8 mouse cellular contexts compared by ENCODE assay signal in the genomic region with DNA sequence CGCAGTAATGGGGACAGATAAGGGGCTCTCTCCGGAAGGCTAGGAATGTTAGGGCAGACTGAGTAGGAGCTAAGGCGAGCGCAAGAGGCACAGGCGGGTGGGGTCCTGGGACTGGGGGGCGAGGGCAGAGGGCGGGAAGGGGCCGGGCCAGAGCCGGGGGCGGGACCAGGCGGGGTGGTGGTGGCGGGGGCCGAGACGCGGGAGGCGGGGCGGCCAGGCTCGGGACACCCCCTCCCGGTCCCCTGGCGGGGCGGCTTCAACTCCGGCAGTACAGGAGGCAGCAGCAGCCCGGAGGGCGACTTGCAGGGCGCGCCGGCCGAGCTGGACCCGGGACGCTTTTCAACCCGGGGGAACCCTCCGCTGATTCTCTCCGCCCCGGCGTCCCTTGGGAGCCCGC. TPM values are rescaled to one million over a fixed set of nuclear protein-coding genes. Genes with fewer than 3 reads are reported as not detected.
A peak's percentile ranks its signal among the peaks of the same experiment; 100 is the strongest.
DNase-seq lines count a peak whose midpoint lies in the region; ATAC-seq and TF ChIP-seq lines count a peak whose summit lies in the region.

Lrp4 (plus strand) TSS at position 253 of the 397 bp plus-strand sequence.

- WGBS in intestine, embryonic 16.5 days = under 1% methylated on average over 34 of the region's 36 CpGs
- under 1% methylated on average over 35 of the region's 36 CpGs for WGBS in limb, embryonic 12.5 days
- WGBS in midbrain, embryonic 14.5 days = 0% methylated on average over 36 of the region's 36 CpGs

- peaks cover 9% of the 10 kb centered on the region for H3K4me1 ChIP-seq in bone marrow macrophage, adult 2 months (ENCODE audit: control insufficient read depth, insufficient read depth, low read length)
- H3K4me1 ChIP-seq in intestine, embryonic 16.5 days (ENCODE audit: control insufficient read depth, insufficient read depth, low read length) = peaks cover 23% of the 10 kb centered on the region
- peaks cover 25% of the 10 kb centered on the region for H3K4me1 ChIP-seq in limb, embryonic 12.5 days (replicated peaks)
- peaks cover 39% of the 10 kb centered on the region for H3K4me1 ChIP-seq in midbrain, embryonic 14.5 days (ENCODE audit: control insufficient read depth, insufficient read depth, low read length)

- no peaks in the 10 kb centered on the region; the same call in 1 of the 2 replicates for H3K36me3 ChIP-seq in intestine, embryonic 16.5 days (ENCODE audit: control insufficient read depth, insufficient read depth, low read length)
- H3K36me3 ChIP-seq in limb, embryonic 12.5 days = 0 out of 2 replicates have a peak, but pooled peaks cover 2% of the 10 kb centered on the region
- H3K36me3 ChIP-seq in midbrain, embryonic 14.5 days (ENCODE audit: control insufficient read depth, insufficient read depth, low read length) = no peaks in the 10 kb centered on the region

- ATAC-seq in granulocyte monocyte progenitor cell, adult 5-6 weeks (replicated peaks; ENCODE audit: poor library complexity, severe bottlenecking) = 0 out of 2 replicates have a peak, but pooled peaks have one; percentile 3
- ATAC-seq in intestine, embryonic 16.5 days = peak; percentile 65
- ATAC-seq in limb, embryonic 12.5 days (ENCODE audit: insufficient number of reproducible peaks, insufficient read depth, low FRiP score, low TSS enrichment, low read depth) = peak; percentile 68
- ATAC-seq in midbrain, embryonic 14.5 days (ENCODE audit: low FRiP score, low TSS enrichment) = peak; percentile 66

- TF ChIP-seq POLR2A in bone marrow macrophage, adult 2 months (IDR thresholded peaks at IDR 0.05; ENCODE audit: borderline replicate concordance, low read depth, low read length) = no peak

- DNase-seq in cerebellum, postnatal 10 days = peak; percentile 46 to 70
- no peak for DNase-seq in cerebellum, postnatal 4 days (ENCODE audit: low spot score in 2 of 2)
- DNase-seq in midbrain, embryonic 14.5 days = peak; percentile 67
- no peak for DNase-seq in adipocyte (ENCODE audit: low spot score)

- H3K27ac ChIP-seq in bone marrow macrophage, adult 2 months (ENCODE audit: insufficient read depth, low read depth, low read length) = no peak within 1 kb of the TSS
- H3K27ac ChIP-seq in intestine, embryonic 16.5 days (ENCODE audit: low read length) = peak within 1 kb of the TSS; percentile 93
- H3K27ac ChIP-seq in limb, embryonic 12.5 days = peak within 1 kb of the TSS; percentile 93
- H3K27ac ChIP-seq in midbrain, embryonic 14.5 days (replicated peaks; ENCODE audit: low read depth, low read length) = peak within 1 kb of the TSS; percentile 75

- H3K9ac ChIP-seq in intestine, embryonic 16.5 days (ENCODE audit: low read depth, low read length) = peak within 1 kb of the TSS; percentile 90
- peak within 1 kb of the TSS; percentile 90 for H3K9ac ChIP-seq in limb, embryonic 12.5 days (replicated peaks)
- H3K9ac ChIP-seq in midbrain, embryonic 14.5 days (replicated peaks; ENCODE audit: low read length) = peak within 1 kb of the TSS; percentile 64

- peak within 1 kb of the TSS; percentile 82 for H3K4me2 ChIP-seq in intestine, embryonic 16.5 days (ENCODE audit: low read depth, low read length)
- peak within 1 kb of the TSS; percentile 86 for H3K4me2 ChIP-seq in limb, embryonic 12.5 days
- H3K4me2 ChIP-seq in midbrain, embryonic 14.5 days (ENCODE audit: low read length) = peak within 1 kb of the TSS; percentile 99

- H3K9me3 ChIP-seq in intestine, embryonic 16.5 days (ENCODE audit: control insufficient read depth, low read length) = no peaks in the 10 kb centered on the region
- no peaks in the 10 kb centered on the region for H3K9me3 ChIP-seq in limb, embryonic 12.5 days
- no peaks in the 10 kb centered on the region for H3K9me3 ChIP-seq in midbrain, embryonic 14.5 days (ENCODE audit: control insufficient read depth, low read length)

- H3K27me3 ChIP-seq in intestine, embryonic 16.5 days (replicated peaks; ENCODE audit: control insufficient read depth, insufficient read depth, low read length) = no peaks in the 10 kb centered on the region
- 0 out of 2 replicates have a peak, but pooled peaks cover 2% of the 10 kb centered on the region for H3K27me3 ChIP-seq in limb, embryonic 12.5 days
- peaks cover 7% of the 10 kb centered on the region; the same call in 1 of the 2 replicates for H3K27me3 ChIP-seq in midbrain, embryonic 14.5 days (ENCODE audit: control insufficient read depth, insufficient read depth, low read length)

- no peak for TF ChIP-seq CTCF in bone marrow macrophage, adult 2 months (IDR thresholded peaks at IDR 0.05; ENCODE audit: low read depth, low read length)

- H3K4me3 ChIP-seq in bone marrow macrophage, adult 2 months (ENCODE audit: insufficient read depth, low read length) = peak within 1 kb of the TSS; percentile 67
- H3K4me3 ChIP-seq in intestine, embryonic 16.5 days (ENCODE audit: low read length) = peak within 1 kb of the TSS; percentile 79
- H3K4me3 ChIP-seq in limb, embryonic 12.5 days (replicated peaks) = peak within 1 kb of the TSS; percentile 87
- H3K4me3 ChIP-seq in midbrain, embryonic 14.5 days (replicated peaks; ENCODE audit: low read depth, low read length) = peak within 1 kb of the TSS; percentile 63

RNA-seq across cellular contexts. Expression of gene Lrp4, which starts in this region (rescaled TPM):
- polyA plus RNA-seq in bone marrow macrophage, adult 2 months (2012; ENCODE audit: insufficient read depth, insufficient read length, missing spikeins) = 3.4 and 3.8 TPM in 2 replicates
- total RNA-seq in granulocyte monocyte progenitor cell, adult 5-6 weeks (2014; fragmentation: Nextera tagmentation) = 2.6 and 2.8 TPM in 2 replicates
- 5.2 and 5.4 TPM in 2 replicates for total RNA-seq in granulocyte monocyte progenitor cell, adult 5-6 weeks (2017)
- 8.2 and 8.3 TPM in 2 replicates for polyA plus RNA-seq in intestine, embryonic 16.5 days (2015; fragmentation: Nextera tagmentation; extraction: Ambion mirVana)
- polyA plus RNA-seq in limb, embryonic 12.5 days (2016; fragmentation: Nextera tagmentation; extraction: Ambion mirVana) = 6.2 and 7.2 TPM in 2 replicates
- polyA plus RNA-seq in midbrain, embryonic 14.5 days (2014; fragmentation: Nextera tagmentation; extraction: Ambion mirVana) = 2.8 and 4.7 TPM in 2 replicates

Comparison
In these comparisons a context has a peak if more than half of its experiments do, and no peak if none do; other contexts are left out.
1. DNase-seq: peak in cerebellum, postnatal 10 days (2 of 2) and midbrain, embryonic 14.5 days (single experiment); none in cerebellum, postnatal 4 days (0 of 2) and adipocyte (single experiment).
2. ATAC-seq: peak in every context shown above with its lines; median percentile 68 in limb, embryonic 12.5 days; 66 in midbrain, embryonic 14.5 days; 65 in intestine, embryonic 16.5 days; 3 in granulocyte monocyte progenitor cell, adult 5-6 weeks.
3. Peak in every context shown above with its lines, with median percentiles within 50 percentile points of each other: H3K4me3 ChIP-seq, H3K4me2 ChIP-seq and H3K9ac ChIP-seq.